Mouse (Mus musculus): ENCODE measurements around the gene Ptcra. TPM values are rescaled to one million over a fixed set of nuclear protein-coding genes. Genes with fewer than 3 reads are reported as not detected.

The Ptcra gene
- total RNA-seq, 2 experiments from 2014 or later, result not detected

GRCm38 (mm10) chr17:46727271-46727670 is 36.2 kb downstream of the Ptcra start:
- intact Hi-C loops (cut with DNase I), result loop anchor here (5.0 kb wide), 1 partner anchor 205 kb away; no protein-coding TSS in a partner anchor

DNA sequence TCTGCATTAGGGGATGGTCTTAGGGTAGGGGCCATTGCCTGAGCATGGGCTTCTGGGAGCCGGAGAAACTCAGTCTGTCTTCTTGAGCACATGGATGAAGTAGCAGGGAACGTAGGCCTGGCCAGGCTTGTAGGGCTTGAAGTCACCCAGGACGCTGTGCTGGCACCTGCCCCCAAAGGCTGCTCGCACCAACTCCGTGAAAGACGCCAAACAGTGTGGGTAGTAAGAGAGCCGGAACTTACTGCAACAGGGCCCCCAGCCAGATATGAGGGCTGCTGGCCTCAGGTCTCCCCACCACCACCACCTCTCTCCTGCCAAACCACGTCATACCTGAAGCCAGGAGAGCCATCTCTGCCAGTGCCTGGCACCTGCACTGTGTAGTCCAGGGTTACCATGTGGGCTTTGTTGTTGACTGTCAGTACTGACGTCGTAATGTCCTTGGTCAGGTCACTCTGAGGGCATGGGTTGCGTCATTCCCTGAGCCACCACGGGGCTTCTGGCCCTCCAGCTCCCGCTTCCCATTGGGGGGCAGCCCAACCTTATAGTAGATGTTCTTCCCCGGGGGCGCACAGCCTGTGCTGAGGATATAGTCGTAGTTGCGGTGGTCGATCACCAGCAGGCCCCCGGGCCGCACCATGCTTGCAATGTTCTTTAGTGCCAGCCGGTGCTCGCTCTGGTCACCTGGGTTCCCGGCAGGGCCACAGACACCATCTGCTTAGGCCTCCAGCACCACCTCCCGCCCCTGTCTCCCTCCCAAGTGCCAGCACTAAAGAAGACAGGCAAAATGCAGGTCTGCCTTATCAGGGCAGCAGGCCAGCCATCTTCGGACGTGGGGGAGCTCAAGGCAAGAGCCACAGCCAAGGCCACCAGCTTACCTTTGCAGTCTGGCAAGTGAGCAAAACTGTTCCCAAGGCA is 37.5 kb downstream of the Ptcra start:
- intact Hi-C loops (cut with DNase I), result loop anchor here (5.0 kb wide), 1 partner anchor 204 kb away; no protein-coding TSS in a partner anchor
- DNase-seq, result no peak

More at GRCm38 (mm10) chr17:46727271-46727670, 36.2 kb downstream of the Ptcra start:
- DNase-seq, result no peak

- intact Hi-C loops (cut with DNase I), result loop anchor here (5.0 kb wide), 1 partner anchor 203 kb away; no protein-coding TSS in a partner anchor
- peak; percentile 46 to 58 for DNase-seq
These were observed 38.2 kb downstream of the Ptcra start for GRCm38 (mm10) chr17:46725273-46725672.

DNA sequence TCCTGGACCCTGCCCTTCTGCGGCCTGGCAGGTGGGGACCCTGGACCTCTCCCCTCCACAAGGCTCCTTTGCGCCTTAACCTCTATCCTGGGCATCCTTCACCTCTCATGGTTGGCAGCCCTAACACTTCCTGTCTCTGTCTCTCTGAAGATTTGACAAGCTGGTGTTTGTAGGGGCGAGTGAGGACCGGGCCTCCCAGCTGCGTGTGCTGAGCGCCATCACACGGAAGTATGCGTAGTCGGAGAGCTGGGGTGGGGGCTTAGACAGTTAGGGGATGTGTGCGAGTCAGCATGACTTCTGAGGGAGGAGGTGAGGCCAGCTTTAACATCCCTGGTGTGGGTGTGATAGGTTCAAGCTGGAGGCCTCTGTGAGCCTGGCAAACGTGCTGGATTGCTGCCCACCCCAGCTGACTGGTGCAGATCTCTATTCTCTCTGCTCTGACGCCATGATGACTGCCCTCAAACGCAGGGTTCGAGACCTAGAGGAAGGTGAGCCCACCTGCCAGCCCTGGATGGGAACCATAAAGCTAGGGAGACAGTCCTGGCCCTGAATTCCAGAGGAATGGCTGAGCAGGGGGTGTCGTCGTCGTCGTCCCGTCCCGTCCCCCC is 38.9 kb downstream of the Ptcra start:
- no peak for DNase-seq
- intact Hi-C loops (cut with DNase I), result loop anchor here (5.0 kb wide), 1 partner anchor 202 kb away; no protein-coding TSS in a partner anchor

- intact Hi-C loops (cut with DNase I), result no loop called here
- DNase-seq, result no peak
These were observed 42.4 kb downstream of the Ptcra start for GRCm38 (mm10) chr17:46721077-46721476.

DNA sequence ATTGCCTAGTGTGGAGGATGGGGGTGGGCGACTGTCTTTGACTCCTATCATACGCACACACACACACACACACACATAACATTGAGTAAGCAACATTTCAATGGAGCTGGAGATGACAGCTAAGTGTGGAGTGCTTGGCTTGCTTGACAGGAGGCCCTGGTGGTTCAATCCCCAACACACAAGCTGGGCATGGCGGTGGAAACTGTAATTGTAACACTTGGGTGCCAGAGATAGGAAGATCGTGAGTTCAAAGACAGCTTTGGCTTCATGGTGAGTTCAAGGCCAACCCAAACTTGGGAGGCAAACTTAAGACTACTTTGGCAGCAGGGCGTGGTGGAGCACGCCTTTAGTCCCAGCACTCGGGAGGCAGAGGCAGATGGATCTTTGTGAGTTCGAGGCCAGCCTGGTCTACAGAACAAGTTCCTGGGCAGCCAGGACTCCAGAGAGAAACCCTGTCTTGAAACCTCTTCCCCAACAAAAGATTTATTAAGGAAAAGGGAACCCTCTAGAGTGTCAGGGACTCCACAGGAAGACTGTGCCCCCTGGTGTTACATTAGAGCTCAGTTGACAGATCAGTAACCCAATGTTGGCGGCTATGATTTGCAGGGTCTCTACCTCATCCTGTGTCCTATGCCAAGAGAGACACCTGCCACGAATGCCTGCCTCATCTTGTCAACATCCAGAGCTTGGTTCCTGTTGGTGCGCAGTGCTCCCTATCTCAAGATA is 48.6 kb downstream of the Ptcra start:
- peak in 1 of 2 experiments; percentile 49 for DNase-seq
- intact Hi-C loops (cut with DNase I), result loop anchor here (2.0 to 5.0 kb wide), 2 partner anchors 40 to 188 kb away; partner anchors contain the start of gene Rrp36

- DNase-seq, result no peak
- intact Hi-C loops (cut with DNase I), result loop anchor here (2.0 kb wide), 1 partner anchor 39 kb away; the partner anchor contains the start of gene Rrp36
These were observed 49.7 kb downstream of the Ptcra start for GRCm38 (mm10) chr17:46713849-46714248.

DNA sequence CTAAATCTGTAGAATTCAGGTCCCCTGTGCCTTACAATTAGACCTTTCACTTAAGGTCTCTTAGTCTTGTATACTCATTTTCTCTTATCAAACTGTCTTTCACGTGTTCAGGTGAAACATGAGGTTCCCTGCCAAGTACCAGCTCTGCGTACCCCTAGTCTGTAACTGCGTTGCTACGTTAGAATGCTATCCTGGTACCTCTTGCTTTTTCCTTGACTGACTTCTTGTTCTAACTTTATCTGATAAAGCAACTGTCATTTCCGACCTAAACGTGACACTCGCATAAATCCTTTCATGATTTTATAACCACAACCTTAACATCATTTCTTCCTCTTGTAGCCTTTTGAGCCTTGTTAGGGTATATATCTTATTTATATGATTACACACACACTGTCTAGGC is 51.1 kb downstream of the Ptcra start:
- DNase-seq, result no peak
- intact Hi-C loops (cut with DNase I), result no loop called here

GRCm38 (mm10) chr17:46711612-46712271 is 51.8 kb downstream of the Ptcra start:
- intact Hi-C loops (cut with DNase I), result no loop called here
- DNase-seq, result peak; percentile 62 to 69

DNA sequence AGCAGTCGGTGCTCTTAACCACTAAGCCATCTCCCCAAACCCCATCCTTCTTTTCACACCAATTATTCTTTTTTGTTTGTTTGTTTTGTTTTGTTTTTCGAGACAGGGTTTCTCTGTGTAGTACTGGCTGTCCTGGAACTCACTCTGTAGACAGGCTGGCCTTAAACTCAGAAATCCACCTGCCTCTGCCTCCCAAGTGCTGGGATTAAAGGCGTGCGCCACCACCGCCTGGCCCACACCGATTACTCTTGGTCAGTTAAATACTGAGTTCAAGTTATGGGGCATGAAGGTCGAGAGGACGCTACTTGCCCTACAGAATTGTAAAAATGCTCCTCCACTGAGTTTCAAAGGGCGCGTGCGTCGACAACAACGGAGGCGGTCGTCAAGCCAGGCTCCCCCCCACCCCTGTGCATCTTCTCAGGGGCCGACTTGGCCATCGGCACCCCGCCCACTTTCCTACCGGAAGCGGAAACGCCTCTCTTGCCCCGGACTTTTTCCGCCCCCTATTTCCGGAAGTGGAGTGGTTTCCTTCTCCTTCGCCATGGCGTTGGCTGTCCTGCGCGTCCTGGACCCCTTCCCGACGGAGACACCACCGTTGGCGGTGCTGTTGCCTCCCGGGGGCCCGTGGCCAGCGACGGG is 52.4 kb downstream of the Ptcra start, which contains the start of gene Pex6:
Pex6 (plus strand) TSS at position 505 of the 639 bp plus-strand sequence.
- intact Hi-C loops (cut with DNase I), result no loop called here
- DNase-seq, result peak; percentile 96 to 97

- no peak for DNase-seq
- intact Hi-C loops (cut with DNase I), result loop anchor here (10.0 kb wide), 1 partner anchor 152 kb away; the partner anchor contains the start of gene Srf
These were observed 57.0 kb downstream of the Ptcra start for GRCm38 (mm10) chr17:46706375-46707089.

Other genes starting within 250 kb of the Ptcra start
- gene Cul9, start 217.3 kb downstream of the Ptcra start, total RNA-seq (2021), result 10 to 100 TPM; 13.8 to 18.8 TPM
- 100 to 1,000 TPM; 129 to 134 TPM for gene Srf, start 207.5 kb downstream of the Ptcra start, total RNA-seq (2021)
- 10 to 100 TPM; 19.5 to 22.3 TPM for gene Ptk7, start 134.2 kb downstream of the Ptcra start, total RNA-seq (2021)
- 10 to 100 TPM; 23.8 to 28.2 TPM for gene Klc4, start 117.7 kb downstream of the Ptcra start, total RNA-seq (2021)
- 100 to 1,000 TPM; 117 to 122 TPM for gene Mrpl2, start 117.5 kb downstream of the Ptcra start, total RNA-seq (2021)
- gene Cul7, start 113.4 kb downstream of the Ptcra start, total RNA-seq (2021), result 10 to 100 TPM; 56.1 to 62.2 TPM
- gene Rrp36, start 89.4 kb downstream of the Ptcra start, total RNA-seq (2021), result 10 to 100 TPM; 12.9 to 19.0 TPM
- gene Mea1, start 84.9 kb downstream of the Ptcra start, total RNA-seq (2021), result 10 to 100 TPM; 62.3 to 67.2 TPM
- 100 to 1,000 TPM; 152 to 160 TPM for gene Klhdc3, start 82.8 kb downstream of the Ptcra start, total RNA-seq (2021)
- 10 to 100 TPM; 36.5 to 38.5 TPM for gene Ppp2r5d, start 58.6 kb downstream of the Ptcra start, total RNA-seq (2021)
- gene Pex6, start 52.2 kb downstream of the Ptcra start, total RNA-seq (2021), result 10 to 100 TPM; 18.9 to 19.9 TPM
- under 1 TPM; 0.32 to 0.93 TPM for gene Gnmt, start 34.5 kb downstream of the Ptcra start, total RNA-seq (2021)
- 10 to 100 TPM; 23.9 to 25.8 TPM for gene Cnpy3, start 11.5 kb downstream of the Ptcra start, total RNA-seq (2021)
- 10 to 100 TPM; 26.8 to 28.2 TPM for gene 2310039H08Rik, start 8.9 kb upstream of the Ptcra start, total RNA-seq (2021)
- gene Rpl7l1, start 19.0 kb upstream of the Ptcra start, total RNA-seq (2021), result 10 to 100 TPM; 58.6 to 69.7 TPM
- gene Bicral, start 94.8 kb upstream of the Ptcra start, total RNA-seq (2021), result 10 to 100 TPM; 12.7 to 15.4 TPM
- 10 to 100 TPM; 21.1 to 24.0 TPM for gene Tbcc, start 127.0 kb upstream of the Ptcra start, total RNA-seq (2021)
- gene Prph2, start 146.7 kb upstream of the Ptcra start, total RNA-seq (2021), result not detected
- 10 to 100 TPM; 55.6 to 64.8 TPM for gene Ubr2, start 246.8 kb upstream of the Ptcra start, total RNA-seq (2021)

All from heart, postnatal 10 days (tissue).